Mouse (Mus musculus) stomach, embryonic 14.5 days (tissue): ENCODE data around the gene Tmem232. TPM values are rescaled to one million over a fixed set of nuclear protein-coding genes. Genes with fewer than 3 reads are reported as not detected.
"Not testable (repeated sequence)": the region's sequence is repeated elsewhere in the genome, so short reads cannot be mapped to it uniquely, and the experiment has no call there.

ENCODE experiments used
- ATAC-seq: fragments of 200-750 bp; cut with Nextera tagmentation; 2 replicates; pipeline ENCODE4 v1.8.0; 2017; ENCODE audit warnings: low read depth, moderate TSS enrichment; ENCODE audit not compliant: insufficient number of reproducible peaks, insufficient read depth, low FRiP score
- H3K27ac ChIP-seq: fragments of 300-500 bp; sonication (generic); 2 replicates; pipeline ENCODE4 v1.5.1; 2014; ENCODE audit warnings: mild to moderate bottlenecking, low read length, moderate library complexity, mixed read lengths
- H3K27me3 ChIP-seq: fragments of 300-500 bp; sonication (generic); 2 replicates; pipeline ENCODE4 v1.6.1; 2014; ENCODE audit warnings: low read length, control low read depth, mixed read lengths; ENCODE audit not compliant: control insufficient read depth, insufficient read depth
- H3K36me3 ChIP-seq: fragments of 300-500 bp; sonication (generic); 2 replicates; pipeline ENCODE4 v1.6.1; 2014; ENCODE audit warnings: mild to moderate bottlenecking, control low read depth, low read length, moderate library complexity, mixed read lengths; ENCODE audit not compliant: control insufficient read depth, insufficient read depth
- H3K4me1 ChIP-seq: fragments of 300-500 bp; sonication (generic); 2 replicates; pipeline ENCODE4 v1.6.1; 2014; ENCODE audit warnings: low read length, control low read depth, mixed read lengths; ENCODE audit not compliant: control insufficient read depth, insufficient read depth
- H3K4me2 ChIP-seq: fragments of 300-500 bp; sonication (generic); replicated peaks from 2 replicates; pipeline ENCODE4 v1.6.1; 2014; ENCODE audit warnings: low read depth, low read length, control low read depth
- H3K4me3 ChIP-seq: fragments of 300-500 bp; sonication (generic); 2 replicates; pipeline ENCODE4 v1.5.1; 2014; ENCODE audit warnings: low read depth, low read length, control low read depth
- H3K9ac ChIP-seq: fragments of 300-500 bp; sonication (generic); replicated peaks from 2 replicates; pipeline ENCODE4 v1.6.1; 2014; ENCODE audit warnings: low read depth, mild to moderate bottlenecking, control low read depth, low read length, moderate library complexity, mixed read lengths
- H3K9me3 ChIP-seq: fragments of 300-500 bp; sonication (generic); 2 replicates; pipeline ENCODE4 v1.6.1; 2016; ENCODE audit warnings: low read depth, low read length, control low read depth; ENCODE audit not compliant: control insufficient read depth
- WGBS: fragments of 180-500 bp; shearing (Covaris S2); extraction: QIAGEN DNeasy Blood & Tissue Kit; methylation state at CpG from one replicate; pipeline ENCODE4 v1.1.7; 2014; 5-methylcytosine and 5-hydroxymethylcytosine counted together
- microRNA-seq: library from miRNA; unstranded; fragments of <30 nt; microRNA quantifications from one replicate; pipeline ENCODE4, GENCODE M21; 2016
- polyA plus RNA-seq: library from polyadenylated mRNA; unstranded; fragments of >200 nt; fragmentation: Nextera tagmentation; extraction: Ambion mirVana; gene quantifications from 2 replicates; pipeline ENCODE4 v1.2.1, GENCODE M21; 2014

The Tmem232 gene
- polyA plus RNA-seq, 1 experiment from 2014 or later: not detected

DNA sequence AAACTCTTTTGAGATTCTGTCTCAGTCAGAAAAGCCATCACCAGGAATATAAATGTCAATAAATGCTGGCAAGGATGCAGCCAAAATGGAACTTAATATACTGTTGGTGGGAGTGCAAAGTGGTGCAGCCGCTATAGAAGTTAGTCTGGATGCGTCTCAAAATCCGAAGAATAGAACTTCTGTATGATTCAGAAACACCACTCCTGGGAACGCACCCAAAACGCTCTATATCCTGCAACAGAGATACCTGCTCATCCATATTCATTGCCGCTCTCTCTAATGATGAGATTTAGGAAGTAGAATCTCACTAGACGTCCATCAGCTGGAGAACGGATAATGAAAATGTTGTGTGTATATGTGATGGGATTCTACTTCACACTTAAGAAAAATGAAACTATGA, 290.3 kb downstream of the Tmem232 start:
- Histone ChIP-seq H3K27me3 (no peaks in the 10 kb centered on the region), H3K9me3 (no peaks in the 10 kb centered on the region), H3K4me2 (no peak overlapping the region), H3K27ac (no peak overlapping the region), H3K4me1 (no peaks in the 10 kb centered on the region), H3K9ac (no peak overlapping the region), H3K4me3 (no peak overlapping the region), H3K36me3 (no peaks in the 10 kb centered on the region)
- WGBS: 93% methylated on average over 8 of the region's 8 CpGs
- no peak for ATAC-seq

DNA sequence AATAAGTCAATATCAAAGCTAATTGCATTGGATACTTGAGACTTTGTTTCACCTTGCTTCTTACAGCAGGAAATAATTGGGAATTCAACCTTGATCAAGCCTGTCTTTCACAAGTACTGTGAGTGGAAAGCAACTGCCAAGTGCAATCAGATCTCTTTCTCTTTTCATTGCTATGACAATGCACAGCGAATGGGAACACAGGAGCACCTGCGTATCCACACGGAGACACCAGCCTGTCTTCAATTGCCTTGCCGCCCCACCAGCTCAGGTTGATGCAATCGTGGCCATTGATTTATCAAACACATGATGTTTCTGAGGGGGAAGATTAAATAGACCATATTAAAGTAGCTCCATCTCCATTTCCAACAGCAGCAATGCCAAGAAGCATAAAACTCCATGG, 296.9 kb downstream of the Tmem232 start:
- no peaks in the 10 kb centered on the region for H3K4me1 ChIP-seq
- 83% methylated on average over 5 of the region's 5 CpGs for WGBS

GRCm38 (mm10) chr17:65225347-65225916, 315.1 kb downstream of the Tmem232 start:
- 63% methylated on average over 6 of the region's 6 CpGs for WGBS
- no peaks in the 10 kb centered on the region for H3K36me3 ChIP-seq
- no peaks in the 10 kb centered on the region for H3K9me3 ChIP-seq
- no peak overlapping the region for H3K27ac ChIP-seq
- no peak overlapping the region for H3K9ac ChIP-seq
- no peak overlapping the region for H3K4me3 ChIP-seq
- H3K27me3 ChIP-seq: no peaks in the 10 kb centered on the region
- no peak overlapping the region for H3K4me2 ChIP-seq
- ATAC-seq: no peak
- H3K4me1 ChIP-seq: no peaks in the 10 kb centered on the region

More for the DNA sequence above, 296.9 kb downstream of the Tmem232 start:
- H3K36me3 ChIP-seq: no peaks in the 10 kb centered on the region
- H3K27me3 ChIP-seq: no peaks in the 10 kb centered on the region
- H3K4me3 ChIP-seq: no peak overlapping the region
- no peaks in the 10 kb centered on the region for H3K9me3 ChIP-seq
- no peak overlapping the region for H3K9ac ChIP-seq
- no peak for ATAC-seq
- H3K27ac ChIP-seq: no peak overlapping the region
- no peak overlapping the region for H3K4me2 ChIP-seq

DNA sequence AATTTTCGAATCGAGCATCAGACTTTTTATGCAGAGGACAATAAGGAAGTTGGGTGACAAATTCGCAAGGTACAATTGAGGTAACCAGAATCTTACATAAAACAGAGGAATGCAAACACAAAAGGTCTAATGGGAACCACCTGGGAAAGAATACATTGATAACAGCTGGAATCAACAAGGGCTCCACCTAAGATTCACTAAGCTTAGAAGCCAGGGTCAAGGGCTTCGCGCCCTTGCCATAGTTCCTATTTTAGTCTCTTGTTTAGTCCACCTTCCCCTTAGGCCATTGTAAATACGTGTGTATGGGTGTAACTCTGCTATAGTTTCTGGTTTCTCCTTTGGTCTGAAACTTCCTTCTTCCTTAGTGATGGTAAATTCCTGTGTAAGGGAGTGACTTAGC, 318.9 kb downstream of the Tmem232 start:
- not testable (repeated sequence) for H3K27me3 ChIP-seq, H3K9ac ChIP-seq, H3K4me1 ChIP-seq, H3K4me3 ChIP-seq, H3K4me2 ChIP-seq, H3K9me3 ChIP-seq, H3K27ac ChIP-seq, H3K36me3 ChIP-seq, ATAC-seq
- 92% methylated on average over 6 of the region's 6 CpGs for WGBS

Small RNAs within 50 kb of the gene (microRNA-seq; reads per million reads assigned to microRNA genes)
- gene Gm25731: not detected

Other genes with a start within 250 kb of the Tmem232 start
- 182 and 194 TPM in 2 replicates for gene Vapa, start 72.8 kb upstream of the Tmem232 start, polyA plus RNA-seq
- gene Txndc2, start 101.4 kb upstream of the Tmem232 start, polyA plus RNA-seq: 0.14 TPM in 1 of 2 replicates, not detected in the other
- gene Rab31, start 232.0 kb upstream of the Tmem232 start, polyA plus RNA-seq: 39.2 and 42.6 TPM in 2 replicates
- 41.5 and 43.0 TPM in 2 replicates for gene Ppp4r1, start 241.8 kb upstream of the Tmem232 start, polyA plus RNA-seq